Mouse (Mus musculus) ES-Bruce4 (cell line): ENCODE measurements around the gene Axl. TPM values are rescaled to one million over a fixed set of nuclear protein-coding genes. Genes with fewer than 3 reads are reported as not detected.

Experiments used
- H3K27ac ChIP-seq: 2 replicates; pipeline ENCODE4 v1.5.1; 2012; ENCODE audit warnings: low read length, inconsistent platforms; ENCODE audit not compliant: insufficient read depth
- H3K27me3 ChIP-seq: 2 replicates; pipeline ENCODE4 v1.6.1; 2012; ENCODE audit warnings: mild to moderate bottlenecking, low read length, inconsistent platforms; ENCODE audit not compliant: control insufficient read depth, poor library complexity, insufficient read depth, severe bottlenecking
- H3K36me3 ChIP-seq: 2 replicates; pipeline ENCODE4 v1.6.1; 2012; ENCODE audit warnings: inconsistent platforms, mild to moderate bottlenecking, low read length, moderate library complexity; ENCODE audit not compliant: control insufficient read depth, poor library complexity, insufficient read depth, severe bottlenecking
- H3K4me1 ChIP-seq: one replicate; pipeline ENCODE4 v1.8.1; 2011; ENCODE audit warnings: low read length; ENCODE audit not compliant: control insufficient read depth, insufficient read depth
- H3K4me3 ChIP-seq: 2 replicates; pipeline ENCODE4 v1.5.1; 2011; ENCODE audit warnings: low read depth, mild to moderate bottlenecking, low read length
- H3K9ac ChIP-seq: 2 replicates; pipeline ENCODE4 v1.6.1; 2012; ENCODE audit warnings: low read depth, mild to moderate bottlenecking, inconsistent platforms; ENCODE audit not compliant: poor library complexity, severe bottlenecking
- H3K9me3 ChIP-seq: replicated peaks from 2 replicates; pipeline ENCODE4 v1.6.1; 2012; ENCODE audit warnings: mild to moderate bottlenecking, low read length, inconsistent platforms; ENCODE audit not compliant: control insufficient read depth, poor library complexity, insufficient read depth, severe bottlenecking
- CTCF ChIP-seq: IDR thresholded peaks from one replicate; pipeline ENCODE4 v1.8.1; 2011; ENCODE audit warnings: low read depth, low read length
- EP300 ChIP-seq: IDR thresholded peaks from 2 replicates; pipeline ENCODE4 v1.6.1; 2011; ENCODE audit warnings: low read depth, low read length; ENCODE audit not compliant: insufficient read depth
- POLR2A ChIP-seq: IDR thresholded peaks from one replicate; pipeline ENCODE4 v1.8.1; 2011; ENCODE audit warnings: low read length; ENCODE audit not compliant: insufficient read depth
- polyA plus RNA-seq: library from polyadenylated mRNA; stranded (reverse); fragments of >200 nt; gene quantifications from 2 replicates; pipeline ENCODE4 v1.2.4, GENCODE M21; 2011; ENCODE audit warnings: low read depth; ENCODE audit not compliant: missing spikeins, insufficient read depth, insufficient read length

Axl gene
- polyA plus RNA-seq = 16.4 and 21.5 TPM in 2 replicates

DNA sequence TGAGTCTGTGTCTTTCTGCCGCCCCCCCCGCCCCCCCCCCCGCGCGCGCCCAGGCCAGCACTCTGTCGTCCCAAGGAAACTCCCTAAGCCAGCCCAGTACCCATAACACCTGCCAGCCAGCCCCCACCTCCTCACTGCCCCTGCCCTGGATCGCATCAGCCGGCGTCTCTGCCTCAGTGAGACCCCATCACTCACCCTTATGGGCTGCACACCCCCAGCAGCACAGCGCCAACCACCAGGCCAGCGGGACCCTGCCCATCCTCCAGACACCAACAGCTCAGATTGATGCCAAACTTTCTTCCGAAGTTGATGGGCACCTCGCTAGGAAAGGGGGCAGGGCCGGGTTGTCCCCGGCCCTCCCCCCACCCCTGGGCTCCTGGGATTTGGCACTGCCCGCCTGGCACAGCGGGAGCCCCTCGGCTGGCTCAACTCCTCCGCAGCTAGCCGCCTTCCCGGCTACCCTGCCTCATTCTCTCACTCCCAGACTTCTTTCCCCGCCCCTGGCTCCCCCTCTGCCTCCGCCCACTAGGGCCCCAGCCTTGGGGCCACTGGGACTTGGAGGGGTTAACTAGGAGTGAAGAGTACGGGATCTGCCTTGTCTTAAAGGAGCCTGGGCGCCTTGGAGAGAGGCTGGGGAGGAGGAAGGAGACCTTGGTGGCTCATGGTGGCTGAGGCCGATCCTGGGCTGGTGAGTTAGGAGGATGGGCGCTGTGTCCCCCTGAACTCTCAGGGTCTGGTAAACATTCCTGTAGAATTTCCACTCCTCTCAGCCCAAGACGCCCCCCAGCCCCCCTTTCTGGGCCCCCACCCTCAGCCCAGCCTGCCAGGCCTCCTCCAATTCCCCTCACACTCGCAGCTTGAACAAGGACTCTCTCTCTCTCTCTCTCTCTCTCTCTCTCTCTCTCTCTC, at the start of gene Axl:
TSS of gene Axl (minus strand) at position 486 of the 909 bp plus-strand sequence.
- Histone ChIP-seq H3K27ac (no peak within 1 kb of the TSS), H3K27me3 (no peaks in the 10 kb centered on the region), H3K9ac (peak within 1 kb of the TSS; percentile 11), H3K9me3 (no peaks in the 10 kb centered on the region), H3K4me1 (no peaks in the 10 kb centered on the region), H3K36me3 (no peaks in the 10 kb centered on the region), H3K4me3 (peak within 1 kb of the TSS; percentile 30)
- TF ChIP-seq CTCF (no peak), POLR2A (no peak), EP300 (no peak)

DNA sequence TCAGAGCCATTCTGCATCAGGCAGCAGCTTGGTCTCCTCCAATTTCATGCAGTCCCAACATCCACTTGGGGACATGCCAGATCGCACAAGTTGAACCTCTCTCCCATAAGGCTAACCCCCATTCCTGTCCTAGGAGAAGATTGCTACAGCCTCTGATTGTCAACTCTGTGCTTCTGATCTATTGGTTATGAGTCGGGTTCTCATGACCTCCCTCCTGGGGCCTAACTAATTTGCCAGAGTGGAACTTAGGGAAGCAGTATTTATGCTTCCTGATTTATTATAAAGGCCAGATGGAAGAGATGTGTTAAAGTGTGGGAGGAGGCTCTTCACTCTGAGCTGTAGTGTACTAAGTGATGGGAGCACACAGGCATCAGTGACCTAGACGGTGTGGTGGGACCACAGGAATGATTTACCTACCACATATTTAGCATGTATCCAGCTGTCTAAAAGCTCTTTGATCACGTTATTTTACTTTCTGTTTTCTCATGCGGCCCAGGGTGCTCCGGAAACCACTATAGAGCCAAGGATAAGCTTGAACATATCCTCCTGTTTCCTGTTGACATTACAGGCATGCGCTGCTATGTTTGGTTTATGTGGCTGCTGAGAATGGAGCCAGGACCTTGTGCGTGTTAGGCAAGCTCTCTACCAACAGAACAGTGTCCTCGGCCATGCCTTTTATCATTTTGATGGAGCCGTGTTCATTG, 46.8 kb upstream of the Axl start:
- H3K9me3 ChIP-seq = no peaks in the 10 kb centered on the region
- H3K4me3 ChIP-seq = no peak overlapping the region
- H3K27me3 ChIP-seq = no peaks in the 10 kb centered on the region
- H3K27ac ChIP-seq = no peak overlapping the region
- H3K36me3 ChIP-seq = no peaks in the 10 kb centered on the region
- H3K9ac ChIP-seq = no peak overlapping the region
- no peaks in the 10 kb centered on the region for H3K4me1 ChIP-seq
- TF ChIP-seq CTCF (no peak), POLR2A (no peak), EP300 (no peak)

DNA sequence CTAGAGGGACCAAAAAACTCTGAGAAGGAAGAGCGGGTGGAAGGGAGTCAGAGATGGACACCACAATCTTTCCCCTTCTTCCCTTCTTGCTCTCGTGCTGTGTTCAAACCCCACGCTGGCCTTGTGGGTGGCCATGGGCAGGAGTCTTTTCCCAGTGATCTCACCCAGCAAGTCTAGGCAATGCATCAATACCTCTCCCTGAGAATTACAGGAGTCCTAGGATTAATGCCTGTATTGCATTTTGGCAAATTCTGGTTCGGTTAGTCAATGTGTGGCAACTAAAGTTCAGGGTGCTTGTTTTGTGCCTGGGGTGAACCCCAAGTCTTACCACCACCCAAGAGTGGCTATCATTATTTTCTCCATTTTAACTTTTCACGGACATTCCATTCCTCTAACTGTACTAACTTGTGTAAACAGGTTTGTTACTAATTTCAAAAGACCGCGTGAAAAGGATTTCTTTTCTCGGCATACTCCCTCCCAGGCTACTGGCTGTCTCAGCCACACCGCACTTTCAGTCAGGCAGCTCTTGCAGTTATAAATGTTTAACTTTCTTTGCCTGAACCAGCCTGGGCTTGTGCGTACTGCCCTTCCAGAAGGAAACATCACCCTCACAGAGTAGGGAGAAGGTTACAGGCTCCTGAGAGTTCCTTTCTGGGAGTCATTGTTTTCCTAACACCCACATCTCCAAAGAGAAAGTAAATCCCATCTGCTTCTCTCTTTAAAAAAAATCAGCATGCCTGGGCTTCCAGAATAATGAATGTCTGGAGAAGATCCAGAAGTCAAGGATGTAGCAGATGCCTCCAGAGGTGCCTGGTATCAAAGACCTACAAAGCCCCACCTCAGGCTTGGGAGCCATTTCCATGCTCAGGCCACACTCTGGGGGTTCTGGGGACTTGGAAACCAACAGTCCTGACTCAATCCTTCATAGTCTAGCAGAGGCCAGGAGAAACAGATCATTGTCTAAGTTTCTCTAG, 43.3 kb upstream of the Axl start:
- no peaks in the 10 kb centered on the region for H3K4me1 ChIP-seq
- H3K9ac ChIP-seq = no peak overlapping the region
- TF ChIP-seq POLR2A (no peak), EP300 (no peak), CTCF (no peak)
- H3K27ac ChIP-seq = no peak overlapping the region
- H3K36me3 ChIP-seq = no peaks in the 10 kb centered on the region
- H3K4me3 ChIP-seq = no peak overlapping the region
- no peaks in the 10 kb centered on the region for H3K27me3 ChIP-seq
- H3K9me3 ChIP-seq = no peaks in the 10 kb centered on the region

DNA sequence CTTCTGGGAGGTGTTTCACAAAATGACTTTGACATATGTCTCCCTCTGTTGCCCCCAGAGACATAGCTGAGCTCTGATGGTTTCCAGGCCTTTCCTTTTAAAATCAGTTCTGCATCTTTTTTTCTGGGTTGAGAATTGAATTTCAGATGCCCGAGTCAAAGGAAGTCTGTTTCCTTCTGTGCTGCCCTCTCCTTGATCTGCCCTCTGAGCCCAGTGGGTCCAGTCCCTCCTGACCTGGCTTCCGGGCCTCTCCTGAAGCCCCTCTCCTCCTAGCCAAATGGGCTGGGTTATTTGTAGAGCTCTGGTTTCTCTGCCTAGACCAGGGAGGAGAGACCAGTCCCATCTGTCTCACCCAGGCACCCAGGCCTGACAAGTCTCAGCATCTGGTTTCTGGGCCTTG, 41.7 kb upstream of the Axl start:
- TF ChIP-seq CTCF (no peak), POLR2A (no peak), EP300 (no peak)
- Histone ChIP-seq H3K36me3 (no peaks in the 10 kb centered on the region), H3K4me1 (no peaks in the 10 kb centered on the region)

DNA sequence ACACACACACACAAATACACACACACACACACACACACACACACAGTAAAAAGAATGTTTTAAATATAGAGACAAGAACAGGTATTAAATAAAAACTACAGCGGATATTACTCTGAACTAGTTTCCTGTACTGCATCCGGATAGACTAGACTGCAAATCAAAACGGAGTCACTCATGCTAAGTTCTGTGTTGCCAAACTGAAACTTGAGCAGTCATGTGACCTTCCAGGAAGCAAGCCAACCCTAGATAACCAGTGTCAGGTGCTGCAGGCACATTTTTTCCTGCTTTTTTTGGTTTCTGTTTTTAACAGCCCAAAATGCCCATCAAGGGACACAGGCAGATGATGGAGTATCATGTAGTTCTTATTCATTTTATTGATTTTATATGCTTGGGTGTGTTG, 38.7 kb upstream of the Axl start:
- H3K27me3 ChIP-seq = no peaks in the 10 kb centered on the region
- H3K36me3 ChIP-seq = no peaks in the 10 kb centered on the region
- TF ChIP-seq EP300 = no peak
- TF ChIP-seq POLR2A = no peak
- TF ChIP-seq CTCF = no peak
- H3K27ac ChIP-seq = no peak overlapping the region
- H3K9ac ChIP-seq = no peak overlapping the region
- H3K4me1 ChIP-seq = no peaks in the 10 kb centered on the region
- no peaks in the 10 kb centered on the region for H3K9me3 ChIP-seq
- no peak overlapping the region for H3K4me3 ChIP-seq

More for the DNA sequence above, 41.7 kb upstream of the Axl start:
- H3K27ac ChIP-seq = no peak overlapping the region
- no peaks in the 10 kb centered on the region for H3K9me3 ChIP-seq
- H3K4me3 ChIP-seq = no peak overlapping the region
- H3K9ac ChIP-seq = no peak overlapping the region
- no peaks in the 10 kb centered on the region for H3K27me3 ChIP-seq
